ENCODE assay signal across 13 mouse cellular contexts in the genomic region with DNA sequence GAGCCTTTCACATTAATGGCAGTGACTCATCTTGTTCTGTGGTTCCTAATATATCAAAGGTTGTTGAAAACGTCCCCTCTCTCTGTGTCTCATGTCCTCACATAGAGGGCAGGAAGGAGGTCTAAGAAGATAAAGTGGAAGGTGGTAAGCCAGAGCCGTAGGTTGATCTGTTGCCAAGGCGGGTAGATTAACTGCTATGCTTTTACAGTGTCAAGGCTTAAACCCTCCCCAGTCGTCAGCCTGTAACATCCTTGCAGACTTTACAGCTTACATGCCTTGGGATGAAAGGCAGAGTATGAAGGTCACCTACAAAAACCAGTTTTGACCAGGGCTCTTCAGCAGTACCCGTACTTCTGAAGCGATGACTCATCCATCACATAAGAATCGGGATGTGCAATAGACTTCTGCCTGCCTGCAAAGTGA. TPM values are rescaled to one million over a fixed set of nuclear protein-coding genes. Genes with fewer than 3 reads are reported as not detected.
DNase-seq lines count a peak whose midpoint lies in the region; ATAC-seq lines count a peak whose summit lies in the region.
"Had no signal": no experiment of that assay in that cellular context is flagged by ENCODE, and none has a peak within 500 bp of the region (broad histone marks: within the 10 kb centered on the region; RNA-seq: fewer than 3 reads in every experiment).

No protein-coding gene starts in this region.

- H3K4me2 ChIP-seq in midbrain, embryonic 11.5 days = no peak overlapping the region
- H3K4me2 ChIP-seq: forebrain, embryonic 13.5 days had no signal

- no peak overlapping the region for H3K9ac ChIP-seq in midbrain, embryonic 11.5 days (ENCODE audit: low read length)
- H3K9ac ChIP-seq: forebrain, embryonic 13.5 days; lung, embryonic 14.5 days had no signal

- no peaks in the 10 kb centered on the region for H3K27me3 ChIP-seq in midbrain, embryonic 11.5 days (ENCODE audit: control insufficient read depth, insufficient read depth, low read length)
- H3K27me3 ChIP-seq: forebrain, embryonic 13.5 days had no signal

- intact Hi-C loops in left cerebral cortex, postnatal 4 days (cut with DNase I) = no loop called here

- WGBS in midbrain, embryonic 11.5 days = 84% methylated on average over 7 of the region's 7 CpGs

- H3K4me1 ChIP-seq in midbrain, embryonic 11.5 days (ENCODE audit: control insufficient read depth, insufficient read depth, low read length) = peaks cover 5% of the 10 kb centered on the region; the same call in 1 of the 2 replicates

- H3K36me3 ChIP-seq in midbrain, embryonic 11.5 days (ENCODE audit: control insufficient read depth, insufficient read depth, low read length) = no peaks in the 10 kb centered on the region
- H3K36me3 ChIP-seq: embryonic facial prominence, embryonic 10.5 days had no signal

- DNase-seq in retina, adult 2 months (ENCODE audit: low read depth, low spot score) = peak; percentile 53
- no peak for DNase-seq in retina, postnatal 1 day
- DNase-seq in R1 (ENCODE audit: low read depth, low spot score) = peak; percentile 47
- DNase-seq in naive thymus-derived CD4-positive, alpha-beta T cell, adult 2 months (ENCODE audit: low read depth) = peak; percentile 64
- no peak for DNase-seq in left cerebral cortex, postnatal 4 days
- no peak for DNase-seq in midbrain, embryonic 11.5 days (ENCODE audit: low spot score, missing footprints)
- DNase-seq: heart, adult 18-20 months; kidney, postnatal 14 days; lung, embryonic 14.5 days had no signal

- no peaks in the 10 kb centered on the region for H3K9me3 ChIP-seq in midbrain, embryonic 11.5 days (ENCODE audit: control insufficient read depth, low read length)
- H3K9me3 ChIP-seq: embryonic facial prominence, embryonic 10.5 days; forebrain, embryonic 13.5 days had no signal

- no peak overlapping the region for H3K4me3 ChIP-seq in midbrain, embryonic 11.5 days (ENCODE audit: low read depth, low read length)
- H3K4me3 ChIP-seq: embryonic facial prominence, embryonic 10.5 days; forebrain, embryonic 13.5 days had no signal

- no peak overlapping the region for H3K27ac ChIP-seq in midbrain, embryonic 11.5 days (ENCODE audit: low read depth, low read length)
- H3K27ac ChIP-seq: embryonic facial prominence, embryonic 10.5 days; forebrain, embryonic 13.5 days; hindbrain, postnatal 0 days had no signal

- peak; percentile 58 for ATAC-seq in granulocyte monocyte progenitor cell, adult 5-6 weeks (replicated peaks; ENCODE audit: poor library complexity, severe bottlenecking)
- ATAC-seq in midbrain, embryonic 11.5 days (ENCODE audit: low FRiP score) = no peak
- ATAC-seq: forebrain, embryonic 13.5 days; hindbrain, postnatal 0 days had no signal

RNA-seq across cellular contexts. Expression of gene Cd47, which starts 7.1 kb away (rescaled TPM):
- 334 and 345 TPM in 2 replicates for total RNA-seq in granulocyte monocyte progenitor cell, adult 5-6 weeks (2014; fragmentation: Nextera tagmentation)
- 258 and 269 TPM in 2 replicates for total RNA-seq in granulocyte monocyte progenitor cell, adult 5-6 weeks (2017)
- total RNA-seq in left cerebral cortex, postnatal 4 days (2021) = 100 to 1,000 TPM; 214 to 231 TPM
- 57.8 and 63.5 TPM in 2 replicates for polyA plus RNA-seq in midbrain, embryonic 11.5 days (2014; fragmentation: Nextera tagmentation; extraction: Ambion mirVana)

Comparison
In these comparisons a context has a peak if more than half of its experiments do, and no peak if none do; other contexts are left out.
1. DNase-seq: peak in retina, adult 2 months (single experiment), R1 (single experiment) and naive thymus-derived CD4-positive, alpha-beta T cell, adult 2 months (single experiment); none in retina, postnatal 1 day (single experiment), left cerebral cortex, postnatal 4 days (single experiment) and midbrain, embryonic 11.5 days (single experiment).